Comparison of ENCODE assay signal across 10 mouse cellular contexts in the genomic region with DNA sequence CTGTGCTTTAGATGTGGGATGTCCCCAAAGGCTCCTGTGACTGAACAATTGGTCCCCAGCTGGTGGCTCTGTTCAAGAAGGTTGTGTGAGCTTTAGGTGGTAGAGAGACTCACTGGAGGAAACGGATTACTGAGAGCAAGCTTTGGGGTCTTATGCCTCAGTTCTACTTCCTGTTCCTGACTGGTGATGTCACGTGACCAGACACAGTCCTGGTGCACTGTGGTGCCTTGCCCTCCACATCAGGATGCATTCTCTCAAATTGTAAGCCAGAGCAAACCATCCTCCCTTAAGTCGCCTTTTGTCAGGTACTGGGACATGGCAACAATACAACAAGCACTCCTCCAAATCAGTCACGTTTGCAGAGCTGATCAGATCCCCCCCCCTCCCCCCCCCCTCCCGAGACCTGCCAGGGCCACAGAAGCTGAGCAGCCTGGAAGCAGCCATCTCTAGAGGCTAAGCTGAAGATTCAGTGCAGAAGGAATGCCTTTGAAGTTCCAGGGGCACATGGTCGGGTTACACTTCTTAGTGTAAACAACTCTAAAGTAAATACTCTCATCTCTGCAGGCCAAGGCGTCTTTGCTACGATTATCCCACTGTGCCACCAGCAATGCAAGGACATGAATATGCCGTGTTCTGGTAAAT.
A peak's percentile ranks its signal among the peaks of the same experiment; 100 is the strongest.
DNase-seq lines count a peak whose midpoint lies in the region; ATAC-seq and TF ChIP-seq lines count a peak whose summit lies in the region.
"Had no signal": no experiment of that assay in that cellular context is flagged by ENCODE, and none has a peak within 500 bp of the region (broad histone marks: within the 10 kb centered on the region; RNA-seq: fewer than 3 reads in every experiment).

No protein-coding gene starts in this region.

- no peaks in the 10 kb centered on the region for H3K36me3 ChIP-seq in heart, embryonic 14.5 days (ENCODE audit: control insufficient read depth, insufficient read depth, low read length)
- H3K36me3 ChIP-seq in heart, adult 2 months (ENCODE audit: control insufficient read depth, insufficient read depth, low read length): no peaks in the 10 kb centered on the region
- no peaks in the 10 kb centered on the region for H3K36me3 ChIP-seq in liver, embryonic 11.5 days (ENCODE audit: control insufficient read depth, insufficient read depth, low read length)
- H3K36me3 ChIP-seq: liver, embryonic 15.5 days had no signal

- 30% methylated on average over 8 of the region's 9 CpGs for WGBS in heart, embryonic 14.5 days
- WGBS in heart, adult 2 months: 41% methylated on average over 9 of the region's 9 CpGs
- 17% methylated on average over 9 of the region's 9 CpGs for WGBS in liver, embryonic 11.5 days

- H3K4me2 ChIP-seq in heart, embryonic 14.5 days (ENCODE audit: low read length): peak overlapping the region; percentile 40; the same call in 1 of the 2 replicates
- H3K4me2 ChIP-seq in liver, embryonic 11.5 days: no peak overlapping the region
- H3K4me2 ChIP-seq: liver, embryonic 15.5 days had no signal

- peak overlapping the region in 1 of 2 experiments; percentile 44; a peak in 1 of 4 replicates for H3K27ac ChIP-seq in heart, embryonic 14.5 days (replicated peaks in 1 of 2; ENCODE audit: control insufficient read depth in 1 of 2, insufficient read depth in 1 of 2, low read depth in 2 of 2, low read length in 2 of 2)
- no peak overlapping the region for H3K27ac ChIP-seq in heart, adult 2 months
- no peak overlapping the region for H3K27ac ChIP-seq in liver, embryonic 11.5 days (ENCODE audit: low read depth, low read length)
- H3K27ac ChIP-seq: liver, embryonic 15.5 days had no signal

- TF ChIP-seq EP300 in heart, adult 2 months (IDR thresholded peaks at IDR 0.05; ENCODE audit: insufficient read depth, low read depth, low read length): no peak

- ATAC-seq in heart, embryonic 14.5 days (ENCODE audit: insufficient number of reproducible peaks, insufficient read depth, low FRiP score, low read depth): no peak
- ATAC-seq in liver, embryonic 11.5 days (replicated peaks; ENCODE audit: low FRiP score): no peak
- no peak for ATAC-seq in activated CD4-positive, CD25-positive, alpha-beta regulatory T cell, adult 4 months
- ATAC-seq in erythroid progenitor cell, adult 5-6 weeks (replicated peaks; ENCODE audit: low FRiP score, poor library complexity, severe bottlenecking): no peak

- 0 out of 2 replicates have a peak, but pooled peaks cover 4% of the 10 kb centered on the region for H3K9me3 ChIP-seq in heart, embryonic 14.5 days (ENCODE audit: control insufficient read depth, low read length)
- peaks cover 5% of the 10 kb centered on the region for H3K9me3 ChIP-seq in liver, embryonic 11.5 days (ENCODE audit: control insufficient read depth, low read length)
- H3K9me3 ChIP-seq: liver, embryonic 15.5 days had no signal

- TF ChIP-seq CTCF in heart, adult 2 months (IDR thresholded peaks at IDR 0.05): no peak

- H3K4me3 ChIP-seq in heart, embryonic 14.5 days (ENCODE audit: control insufficient read depth in 1 of 2, insufficient read depth in 1 of 2, low read depth in 1 of 2, low read length in 2 of 2): no peak overlapping the region
- no peak overlapping the region for H3K4me3 ChIP-seq in heart, adult 2 months
- H3K4me3 ChIP-seq in liver, embryonic 11.5 days (ENCODE audit: low read depth, low read length): no peak overlapping the region
- H3K4me3 ChIP-seq: liver, embryonic 15.5 days had no signal

- TF ChIP-seq POLR2A in heart, adult 2 months (IDR thresholded peaks at IDR 0.05; ENCODE audit: insufficient read depth, low read depth, low read length): no peak

- H3K27me3 ChIP-seq in heart, embryonic 14.5 days (ENCODE audit: control insufficient read depth, insufficient read depth, low read length): no peaks in the 10 kb centered on the region
- H3K27me3 ChIP-seq in heart, adult 2 months (ENCODE audit: control insufficient read depth, insufficient read depth, low read length): no peaks in the 10 kb centered on the region
- H3K27me3 ChIP-seq in liver, embryonic 11.5 days (replicated peaks; ENCODE audit: control insufficient read depth, insufficient read depth, low read length): no peaks in the 10 kb centered on the region
- H3K27me3 ChIP-seq: liver, embryonic 15.5 days had no signal

- no peak for DNase-seq in heart, adult 2 months
- DNase-seq in embryo, embryonic 10.5 days (ENCODE audit: low spot score): peak; percentile 75
- DNase-seq in forelimb bud, embryonic 11.5 days (ENCODE audit: low read depth, low spot score): peak; percentile 49
- peak; percentile 27 to 50 for DNase-seq in lung, postnatal 4 days
- no peak for DNase-seq in liver, embryonic 11.5 days (ENCODE audit: low spot score)
- DNase-seq: layer of hippocampus, adult 9-11 months had no signal

- H3K9ac ChIP-seq in heart, embryonic 14.5 days (ENCODE audit: low read length): no peak overlapping the region
- no peak overlapping the region for H3K9ac ChIP-seq in heart, adult 2 months (ENCODE audit: low read depth, low read length)
- H3K9ac ChIP-seq in liver, embryonic 11.5 days (ENCODE audit: low read depth, low read length): no peak overlapping the region
- H3K9ac ChIP-seq: liver, embryonic 15.5 days had no signal

- intact Hi-C loops in heart, adult 2 months (cut with DNase I): no loop called here

- no peaks in the 10 kb centered on the region for H3K79me2 ChIP-seq in heart, adult 2 months (replicated peaks; ENCODE audit: control insufficient read depth, insufficient read depth, low read length)

- H3K4me1 ChIP-seq in heart, embryonic 14.5 days (ENCODE audit: control insufficient read depth in 2 of 2, insufficient read depth in 2 of 2, low read length in 2 of 2): peaks cover 9 to 15% of the 10 kb centered on the region in 2 experiments
- no peaks in the 10 kb centered on the region for H3K4me1 ChIP-seq in heart, adult 2 months (ENCODE audit: control insufficient read depth, insufficient read depth, low read length)
- H3K4me1 ChIP-seq in liver, embryonic 11.5 days (replicated peaks; ENCODE audit: control insufficient read depth, insufficient read depth, low read length): no peaks in the 10 kb centered on the region
- H3K4me1 ChIP-seq: liver, embryonic 15.5 days had no signal

Comparison
In these comparisons a context has a peak if more than half of its experiments do, and no peak if none do; other contexts are left out.
1. DNase-seq: peak in embryo, embryonic 10.5 days (single experiment), forelimb bud, embryonic 11.5 days (single experiment) and lung, postnatal 4 days (2 of 2); none in heart, adult 2 months (0 of 2) and liver, embryonic 11.5 days (single experiment).